Mouse (Mus musculus) adrenal gland, postnatal 10 days (tissue): ENCODE measurements at regions not wholly inside any gene's neighbourhood (a gene's known extent, or its start where the extent isn't known, plus 50 kb on each side); places are given as distances from the start of the nearest gene placed in this dataset.

ENCODE experiments used
- DNase-seq: peaks from one replicate; pipeline ENCODE4 v3.0.0; 2021; ENCODE audit warnings: mixed read lengths

GRCm38 (mm10) chr13:31681571-31681970 is 56.0 kb downstream of the Foxf2 start:
- DNase-seq: no peak

GRCm38 (mm10) chr13:31683311-31683710 is 57.7 kb downstream of the Foxf2 start:
- DNase-seq: no peak

- DNase-seq: peak; percentile 52
Observed at GRCm38 (mm10) chr13:31688531-31688930, 62.9 kb downstream of the Foxf2 start.

GRCm38 (mm10) chr13:31689317-31689716 is 63.7 kb downstream of the Foxf2 start:
- peak; percentile 43 for DNase-seq

GRCm38 (mm10) chr13:31695725-31696124 is 70.1 kb downstream of the Foxf2 start:
- no peak for DNase-seq

- no peak for DNase-seq
Observed at GRCm38 (mm10) chr13:31704199-31704598, 78.6 kb downstream of the Foxf2 start.

GRCm38 (mm10) chr13:31705406-31705805 is 79.8 kb downstream of the Foxf2 start:
- DNase-seq: no peak

- no peak for DNase-seq
Observed at GRCm38 (mm10) chr13:31710681-31711080, 85.1 kb downstream of the Foxf2 start.

- DNase-seq: no peak
Observed at GRCm38 (mm10) chr13:31715683-31716082, 90.1 kb downstream of the Foxf2 start.

GRCm38 (mm10) chr13:31716771-31717170 is 89.7 kb upstream of the Foxc1 start:
- no peak for DNase-seq

GRCm38 (mm10) chr13:31720731-31721130 is 85.7 kb upstream of the Foxc1 start:
- no peak for DNase-seq

GRCm38 (mm10) chr13:31728862-31729261 is 77.6 kb upstream of the Foxc1 start:
- no peak for DNase-seq

GRCm38 (mm10) chr13:31746276-31746675 is 60.2 kb upstream of the Foxc1 start:
- DNase-seq: no peak
